Mouse (Mus musculus) megakaryocyte, embryonic 14.5 days (primary cell): Measurements from ENCODE around the gene C130050O18Rik.

Experiments used
- FLI1 ChIP-seq: IDR thresholded peaks from 2 replicates; pipeline ENCODE4 v1.6.1; 2012; ENCODE audit warnings: low read length, inconsistent platforms, mixed read lengths
- GATA1 ChIP-seq: IDR thresholded peaks from 3 replicates; pipeline ENCODE4 v1.6.1; 2012; ENCODE audit warnings: mixed read lengths, low read length, inconsistent platforms, borderline replicate concordance

DNA sequence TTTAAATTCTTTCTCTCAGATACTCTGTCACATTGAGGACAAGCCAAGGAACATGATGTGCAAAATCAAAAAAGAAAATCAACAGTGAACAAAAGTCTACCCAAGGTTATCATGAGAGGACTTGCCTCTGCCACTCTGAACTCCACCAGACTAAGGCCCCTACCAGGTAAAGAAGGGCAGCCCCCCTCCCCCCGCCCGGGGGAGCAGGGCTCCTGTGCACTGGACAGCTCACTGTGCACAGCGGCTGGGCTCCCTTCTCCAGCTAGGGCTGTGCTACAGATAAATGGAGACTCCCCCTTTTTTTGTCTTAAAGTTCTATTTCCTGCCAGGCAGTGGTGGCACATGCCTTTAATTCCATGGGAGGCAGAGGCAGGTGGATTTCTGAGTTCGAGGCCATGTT lies 32.7 kb downstream of the C130050O18Rik start:
- no peak for TF ChIP-seq FLI1
- TF ChIP-seq GATA1 = no peak
